Comparison of ENCODE assay signal across 18 mouse cellular contexts in genomic region chr13:45932491-45932921, GRCm38 (mm10). TPM values are rescaled to one million over a fixed set of nuclear protein-coding genes. Genes with fewer than 3 reads are reported as not detected.
DNase-seq lines count a peak whose midpoint lies in the region; ATAC-seq and TF ChIP-seq lines count a peak whose summit lies in the region.
"Had no signal": no experiment of that assay in that cellular context is flagged by ENCODE, and none has a peak within 500 bp of the region (broad histone marks: within the 10 kb centered on the region; RNA-seq: fewer than 3 reads in every experiment).

No protein-coding gene starts in this region.

- no peak overlapping the region for H3K4me3 ChIP-seq in gastrocnemius, adult 2 months
- H3K4me3 ChIP-seq: embryonic facial prominence, embryonic 13.5 days; heart, adult 2 months; heart, embryonic 15.5 days; kidney, embryonic 15.5 days; midbrain, embryonic 13.5 days had no signal

- peak overlapping the region; percentile 32; the same call in 1 of the 2 replicates for H3K27ac ChIP-seq in gastrocnemius, adult 2 months
- H3K27ac ChIP-seq: embryonic facial prominence, embryonic 13.5 days; heart, adult 2 months; heart, embryonic 15.5 days; kidney, embryonic 15.5 days; liver, embryonic 14.5 days; midbrain, embryonic 13.5 days had no signal

- no peak for DNase-seq in gastrocnemius, adult 2 months
- DNase-seq in gastrocnemius, adult 8-10 months (ENCODE audit: low spot score in 2 of 2): no peak
- peak; percentile 51 for DNase-seq in CD4-positive, CD25-positive, alpha-beta regulatory T cell, adult 2 months (ENCODE audit: low read depth, low spot score)
- DNase-seq in brain, embryonic 14.5 days (ENCODE audit: low read depth): peak; percentile 67
- no peak for DNase-seq in kidney, adult 8-10 months
- DNase-seq in cerebellum, postnatal 36 days: no peak
- DNase-seq: cerebellum, adult 11-12 months; embryo, embryonic 11 days; gastrocnemius, postnatal 25 days; heart, adult 2 months had no signal

- peak; percentile 51 for ATAC-seq in inflammation-experienced regulatory T-cells, adult 6 months
- ATAC-seq: hindbrain, embryonic 16.5 days; intestine, postnatal 0 days; midbrain, embryonic 13.5 days had no signal

- intact Hi-C loops in gastrocnemius, adult 2 months (cut with DNase I): no loop called here

- no peak for TF ChIP-seq POLR2A in brain, embryonic 14.5 days (IDR thresholded peaks at IDR 0.05; ENCODE audit: borderline replicate concordance, extremely low read depth, insufficient read depth, insufficient read length, poor library complexity, severe bottlenecking)

- no peak for TF ChIP-seq CTCF in gastrocnemius, adult 2 months (IDR thresholded peaks at IDR 0.05)
- no peak for TF ChIP-seq CTCF in brain, embryonic 14.5 days (IDR thresholded peaks at IDR 0.05; ENCODE audit: borderline replicate concordance, extremely low read depth, insufficient read depth, insufficient read length)

RNA-seq across cellular contexts. Expression of gene Atxn1, which starts 32.3 kb away (rescaled TPM):
- 10 to 100 TPM; 40.4 to 56.3 TPM for total RNA-seq in gastrocnemius, adult 2 months (2021)
- 10 to 100 TPM; 40.3 to 60.6 (median 42.9) TPM for total RNA-seq in gastrocnemius, adult 8-10 months (2022)
- 9.2 and 11.0 TPM in 2 replicates for polyA plus RNA-seq in brain, embryonic 14.5 days (2012; rRNA removed)
- polyA plus RNA-seq in inflammation-experienced regulatory T-cells, adult 6 months (2017; shearing (Covaris generic)): 10 to 100 TPM; 35.9 to 51.1 (median 39.1) TPM

Comparison
In these comparisons a context has a peak if more than half of its experiments do, and no peak if none do; other contexts are left out.
1. DNase-seq: peak in CD4-positive, CD25-positive, alpha-beta regulatory T cell, adult 2 months (single experiment) and brain, embryonic 14.5 days (single experiment); none in gastrocnemius, adult 2 months (single experiment), gastrocnemius, adult 8-10 months (0 of 2), kidney, adult 8-10 months (0 of 2) and cerebellum, postnatal 36 days (0 of 2).